Mouse (Mus musculus): ENCODE measurements around the gene Klhl35.

- TF ChIP-seq CTCF (IDR thresholded peaks at IDR 0.05; ENCODE audit: control insufficient read depth, insufficient read depth, low read length) (no peak), POLR2A (IDR thresholded peaks at IDR 0.05; ENCODE audit: borderline replicate concordance, control insufficient read depth, low read depth, low read length) (no peak)
Measured at GRCm38 (mm10) chr7:99510087-99510501, 44.3 kb downstream of the Klhl35 start.

Data from bone marrow, adult 2 months (tissue).